Mouse (Mus musculus): ENCODE results near the gene Rem1. TPM values are rescaled to one million over a fixed set of nuclear protein-coding genes. Genes with fewer than 3 reads are reported as not detected.
A peak's percentile ranks its signal among the peaks of the same experiment; 100 is the strongest.

Gene Rem1
- polyA plus RNA-seq, 1 experiment from 2014 or later = 61.8 TPM

GRCm38 (mm10) chr2:152636246-152637005, 9.7 kb downstream of the Rem1 start:
- Histone ChIP-seq H3K27ac (ENCODE audit: low read depth, low read length) (peak overlapping the region; percentile 93), H3K36me3 (ENCODE audit: control insufficient read depth, insufficient read depth, low read length) (peaks cover 13% of the 10 kb centered on the region), H3K27me3 (ENCODE audit: control insufficient read depth, insufficient read depth, low read length) (no peaks in the 10 kb centered on the region), H3K4me2 (replicated peaks; ENCODE audit: low read depth, low read length) (no peak overlapping the region), H3K9me3 (ENCODE audit: control insufficient read depth, low read length) (no peaks in the 10 kb centered on the region), H3K4me3 (ENCODE audit: low read length) (no peak overlapping the region), H3K4me1 (ENCODE audit: control insufficient read depth, insufficient read depth, low read length) (peaks cover 45% of the 10 kb centered on the region), H3K9ac (ENCODE audit: low read depth, low read length) (peak overlapping the region; percentile 28; the same call in 1 of the 2 replicates)
- peak; percentile 75 for ATAC-seq (ENCODE audit: low FRiP score, low TSS enrichment)
- 25% methylated on average over 23 of the region's 23 CpGs for WGBS

GRCm38 (mm10) chr2:152637006-152637322, 10.2 kb downstream of the Rem1 start:
- Histone ChIP-seq H3K27ac (ENCODE audit: low read depth, low read length) (peak overlapping the region; percentile 93), H3K4me1 (ENCODE audit: control insufficient read depth, insufficient read depth, low read length) (peaks cover 39% of the 10 kb centered on the region), H3K4me3 (ENCODE audit: low read length) (no peak overlapping the region), H3K27me3 (ENCODE audit: control insufficient read depth, insufficient read depth, low read length) (no peaks in the 10 kb centered on the region), H3K9me3 (ENCODE audit: control insufficient read depth, low read length) (no peaks in the 10 kb centered on the region), H3K9ac (ENCODE audit: low read depth, low read length) (peak overlapping the region; percentile 28; the same call in 1 of the 2 replicates), H3K36me3 (ENCODE audit: control insufficient read depth, insufficient read depth, low read length) (peaks cover 13% of the 10 kb centered on the region), H3K4me2 (replicated peaks; ENCODE audit: low read depth, low read length) (no peak overlapping the region)
- ATAC-seq (ENCODE audit: low FRiP score, low TSS enrichment) = no peak
- 54% methylated on average over 6 of the region's 6 CpGs for WGBS

- WGBS = 33% methylated on average over 4 of the region's 4 CpGs
- no peaks in the 10 kb centered on the region for H3K9me3 ChIP-seq (ENCODE audit: control insufficient read depth, low read length)
- H3K27ac ChIP-seq (ENCODE audit: low read depth, low read length) = peak overlapping the region; percentile 93
- ATAC-seq (ENCODE audit: low FRiP score, low TSS enrichment) = no peak; the same call in 1 of the 2 replicates
- no peak overlapping the region for H3K4me2 ChIP-seq (replicated peaks; ENCODE audit: low read depth, low read length)
- H3K9ac ChIP-seq (ENCODE audit: low read depth, low read length) = no peak overlapping the region
- H3K27me3 ChIP-seq (ENCODE audit: control insufficient read depth, insufficient read depth, low read length) = no peaks in the 10 kb centered on the region
- H3K4me1 ChIP-seq (ENCODE audit: control insufficient read depth, insufficient read depth, low read length) = peaks cover 35% of the 10 kb centered on the region
- H3K36me3 ChIP-seq (ENCODE audit: control insufficient read depth, insufficient read depth, low read length) = peaks cover 13% of the 10 kb centered on the region
- no peak overlapping the region for H3K4me3 ChIP-seq (ENCODE audit: low read length)
These were observed 10.6 kb downstream of the Rem1 start for GRCm38 (mm10) chr2:152637381-152637780.

- 38% methylated on average over 6 of the region's 6 CpGs for whole genome bisulfite sequencing
- Histone ChIP-seq H3K4me3 (ENCODE audit: low read length) (no peak overlapping the region), H3K36me3 (ENCODE audit: control insufficient read depth, insufficient read depth, low read length) (peaks cover 7% of the 10 kb centered on the region), H3K27me3 (ENCODE audit: control insufficient read depth, insufficient read depth, low read length) (no peaks in the 10 kb centered on the region), H3K27ac (ENCODE audit: low read depth, low read length) (peak overlapping the region; percentile 93), H3K4me1 (ENCODE audit: control insufficient read depth, insufficient read depth, low read length) (peaks cover 21% of the 10 kb centered on the region), H3K9me3 (ENCODE audit: control insufficient read depth, low read length) (no peaks in the 10 kb centered on the region), H3K4me2 (replicated peaks; ENCODE audit: low read depth, low read length) (no peak overlapping the region), H3K9ac (ENCODE audit: low read depth, low read length) (peak overlapping the region; percentile 28; the same call in 1 of the 2 replicates)
- no peak for ATAC-seq (ENCODE audit: low FRiP score, low TSS enrichment)
These were observed 12.1 kb downstream of the Rem1 start for GRCm38 (mm10) chr2:152638865-152639264.

- peak overlapping the region; percentile 93 for H3K27ac ChIP-seq (ENCODE audit: low read depth, low read length)
- H3K9me3 ChIP-seq (ENCODE audit: control insufficient read depth, low read length) = no peaks in the 10 kb centered on the region
- peaks cover 17% of the 10 kb centered on the region for H3K4me1 ChIP-seq (ENCODE audit: control insufficient read depth, insufficient read depth, low read length)
- H3K27me3 ChIP-seq (ENCODE audit: control insufficient read depth, insufficient read depth, low read length) = no peaks in the 10 kb centered on the region
- H3K9ac ChIP-seq (ENCODE audit: low read depth, low read length) = peak overlapping the region; percentile 28; the same call in 1 of the 2 replicates
- WGBS = 11% methylated on average over 11 of the region's 11 CpGs
- H3K4me3 ChIP-seq (ENCODE audit: low read length) = no peak overlapping the region
- H3K4me2 ChIP-seq (replicated peaks; ENCODE audit: low read depth, low read length) = no peak overlapping the region
- peaks cover 3% of the 10 kb centered on the region for H3K36me3 ChIP-seq (ENCODE audit: control insufficient read depth, insufficient read depth, low read length)
- peak; percentile 76 for ATAC-seq (ENCODE audit: low FRiP score, low TSS enrichment)
These were observed 12.8 kb downstream of the Rem1 start for GRCm38 (mm10) chr2:152639406-152640113.

- no peaks in the 10 kb centered on the region for H3K27me3 ChIP-seq (ENCODE audit: control insufficient read depth, insufficient read depth, low read length)
- peaks cover 3% of the 10 kb centered on the region; the same call in 1 of the 2 replicates for H3K4me1 ChIP-seq (ENCODE audit: control insufficient read depth, insufficient read depth, low read length)
- H3K27ac ChIP-seq (ENCODE audit: low read depth, low read length) = no peak overlapping the region
- ATAC-seq (ENCODE audit: low FRiP score, low TSS enrichment) = peak; percentile 45; the same call in 1 of the 2 replicates
- no peaks in the 10 kb centered on the region for H3K36me3 ChIP-seq (ENCODE audit: control insufficient read depth, insufficient read depth, low read length)
- no peaks in the 10 kb centered on the region for H3K9me3 ChIP-seq (ENCODE audit: control insufficient read depth, low read length)
- 61% methylated on average over 10 of the region's 10 CpGs for WGBS
- no peak overlapping the region for H3K9ac ChIP-seq (ENCODE audit: low read depth, low read length)
- H3K4me2 ChIP-seq (replicated peaks; ENCODE audit: low read depth, low read length) = no peak overlapping the region
- no peak overlapping the region for H3K4me3 ChIP-seq (ENCODE audit: low read length)
These were observed 26.3 kb downstream of the Rem1 start for GRCm38 (mm10) chr2:152652901-152653620.

- Histone ChIP-seq H3K9me3 (ENCODE audit: control insufficient read depth, low read length) (no peaks in the 10 kb centered on the region), H3K27ac (ENCODE audit: low read depth, low read length) (0 out of 2 replicates have a peak overlapping the region, but pooled peaks have one; percentile 10), H3K4me3 (ENCODE audit: low read length) (no peak overlapping the region), H3K9ac (ENCODE audit: low read depth, low read length) (no peak overlapping the region), H3K27me3 (ENCODE audit: control insufficient read depth, insufficient read depth, low read length) (no peaks in the 10 kb centered on the region), H3K36me3 (ENCODE audit: control insufficient read depth, insufficient read depth, low read length) (no peaks in the 10 kb centered on the region), H3K4me2 (replicated peaks; ENCODE audit: low read depth, low read length) (no peak overlapping the region), H3K4me1 (ENCODE audit: control insufficient read depth, insufficient read depth, low read length) (peaks cover 3% of the 10 kb centered on the region; the same call in 1 of the 2 replicates)
- no peak for ATAC-seq (ENCODE audit: low FRiP score, low TSS enrichment)
- WGBS = 50% methylated on average over 14 of the region's 14 CpGs
These were observed 27.3 kb downstream of the Rem1 start for GRCm38 (mm10) chr2:152653874-152654715.

GRCm38 (mm10) chr2:152657398-152657797, 30.6 kb downstream of the Rem1 start:
- H3K4me2 ChIP-seq (replicated peaks; ENCODE audit: low read depth, low read length) = no peak overlapping the region
- H3K36me3 ChIP-seq (ENCODE audit: control insufficient read depth, insufficient read depth, low read length) = no peaks in the 10 kb centered on the region
- H3K4me1 ChIP-seq (ENCODE audit: control insufficient read depth, insufficient read depth, low read length) = peaks cover 3% of the 10 kb centered on the region; the same call in 1 of the 2 replicates
- 62% methylated on average over 10 of the region's 10 CpGs for WGBS
- no peaks in the 10 kb centered on the region for H3K9me3 ChIP-seq (ENCODE audit: control insufficient read depth, low read length)
- no peak for ATAC-seq (ENCODE audit: low FRiP score, low TSS enrichment)
- no peak overlapping the region for H3K27ac ChIP-seq (ENCODE audit: low read depth, low read length)
- H3K9ac ChIP-seq (ENCODE audit: low read depth, low read length) = no peak overlapping the region
- no peak overlapping the region for H3K4me3 ChIP-seq (ENCODE audit: low read length)
- no peaks in the 10 kb centered on the region for H3K27me3 ChIP-seq (ENCODE audit: control insufficient read depth, insufficient read depth, low read length)

Data from kidney, embryonic 14.5 days (tissue).